Mouse (Mus musculus): ENCODE results near the gene Zdhhc21.

- TF ChIP-seq CTCF (IDR thresholded peaks at IDR 0.05; ENCODE audit: extremely low read depth, insufficient read depth, low read length) (no peak), POLR2A (IDR thresholded peaks at IDR 0.05; ENCODE audit: extremely low read depth, insufficient read depth, low read length) (no peak)
Measured at GRCm38 (mm10) chr4:82831155-82831554, 28.6 kb downstream of the Zdhhc21 start.
